Mouse (Mus musculus): ENCODE data around the gene Zfp708. TPM values are rescaled to one million over a fixed set of nuclear protein-coding genes. Genes with fewer than 3 reads are reported as not detected.

Gene Zfp708
- polyA plus RNA-seq, 1 experiment from 2014 or later: 9.0 TPM

- H3K4me2 ChIP-seq: peak overlapping the region; percentile 79
- peaks cover 6% of the 10 kb centered on the region; the same call in 1 of the 2 replicates for H3K4me1 ChIP-seq
- H3K4me3 ChIP-seq: peak overlapping the region; percentile 59; the same call in 1 of the 2 replicates
- H3K9ac ChIP-seq: peak overlapping the region; percentile 66; the same call in 1 of the 2 replicates
- H3K27ac ChIP-seq: no peak overlapping the region
- ATAC-seq: no peak
- H3K27me3 ChIP-seq: no peaks in the 10 kb centered on the region
- 88% methylated on average over 1 of the region's 1 CpGs for WGBS
- peaks cover 20% of the 10 kb centered on the region for H3K36me3 ChIP-seq (ENCODE audit: poor library complexity, severe bottlenecking)
- H3K9me3 ChIP-seq (replicated peaks): peaks cover 13% of the 10 kb centered on the region; the same call in 1 of the 2 replicates
These were observed 15.8 kb downstream of the Zfp708 start for GRCm38 (mm10) chr13:67081946-67082345.

GRCm38 (mm10) chr13:67081142-67081713, 16.5 kb downstream of the Zfp708 start:
- Histone ChIP-seq H3K36me3 (ENCODE audit: poor library complexity, severe bottlenecking) (peaks cover 26% of the 10 kb centered on the region), H3K27me3 (no peaks in the 10 kb centered on the region), H3K27ac (peak overlapping the region; percentile 61), H3K9me3 (replicated peaks) (peaks cover 19% of the 10 kb centered on the region), H3K9ac (peak overlapping the region; percentile 66), H3K4me2 (peak overlapping the region; percentile 79), H3K4me1 (peaks cover 6% of the 10 kb centered on the region; the same call in 1 of the 2 replicates), H3K4me3 (peak overlapping the region; percentile 59)
- peak; percentile 97 for ATAC-seq
- WGBS: under 1% methylated on average over 24 of the region's 24 CpGs

- Histone ChIP-seq H3K27ac (no peak overlapping the region), H3K36me3 (ENCODE audit: poor library complexity, severe bottlenecking) (peaks cover 58% of the 10 kb centered on the region), H3K9ac (no peak overlapping the region), H3K4me2 (no peak overlapping the region), H3K4me3 (no peak overlapping the region), H3K4me1 (peaks cover 6% of the 10 kb centered on the region; the same call in 1 of the 2 replicates), H3K9me3 (replicated peaks) (peaks cover 40% of the 10 kb centered on the region), H3K27me3 (no peaks in the 10 kb centered on the region)
- no peak for ATAC-seq
- 97% methylated on average over 2 of the region's 2 CpGs for WGBS
These were observed 20.5 kb downstream of the Zfp708 start for GRCm38 (mm10) chr13:67077244-67077643.

GRCm38 (mm10) chr13:67072786-67073185, 25.0 kb downstream of the Zfp708 start:
- Histone ChIP-seq H3K4me3 (no peak overlapping the region), H3K27ac (no peak overlapping the region), H3K9me3 (replicated peaks) (peaks cover 58% of the 10 kb centered on the region), H3K9ac (no peak overlapping the region), H3K4me2 (no peak overlapping the region), H3K4me1 (no peaks in the 10 kb centered on the region), H3K36me3 (ENCODE audit: poor library complexity, severe bottlenecking) (peaks cover 77% of the 10 kb centered on the region), H3K27me3 (no peaks in the 10 kb centered on the region)
- no peak for ATAC-seq
- 92% methylated on average over 2 of the region's 2 CpGs for WGBS

- WGBS: 92% methylated on average over 8 of the region's 8 CpGs
These were observed 32.4 kb downstream of the Zfp708 start for GRCm38 (mm10) chr13:67065386-67065785.

GRCm38 (mm10) chr13:67062427-67062826, 35.3 kb downstream of the Zfp708 start:
- no peak overlapping the region for H3K27ac ChIP-seq
- H3K36me3 ChIP-seq (ENCODE audit: poor library complexity, severe bottlenecking): peaks cover 10% of the 10 kb centered on the region
- WGBS: 69% methylated on average over 7 of the region's 7 CpGs
- no peaks in the 10 kb centered on the region for H3K27me3 ChIP-seq
- H3K4me2 ChIP-seq: no peak overlapping the region
- H3K9me3 ChIP-seq (replicated peaks): peaks cover 14% of the 10 kb centered on the region; the same call in 1 of the 2 replicates
- no peak for ATAC-seq
- H3K4me3 ChIP-seq: no peak overlapping the region
- no peak overlapping the region for H3K9ac ChIP-seq
- H3K4me1 ChIP-seq: peaks cover 7% of the 10 kb centered on the region

More at GRCm38 (mm10) chr13:67065386-67065785, 32.4 kb downstream of the Zfp708 start:
- no peak overlapping the region for H3K9ac ChIP-seq
- no peaks in the 10 kb centered on the region for H3K27me3 ChIP-seq
- no peak for ATAC-seq
- H3K27ac ChIP-seq: no peak overlapping the region
- H3K4me1 ChIP-seq: peaks cover 2% of the 10 kb centered on the region
- H3K36me3 ChIP-seq (ENCODE audit: poor library complexity, severe bottlenecking): peaks cover 33% of the 10 kb centered on the region
- H3K4me3 ChIP-seq: no peak overlapping the region
- H3K4me2 ChIP-seq: no peak overlapping the region
- peaks cover 19% of the 10 kb centered on the region for H3K9me3 ChIP-seq (replicated peaks)

- peak; percentile 96 for ATAC-seq
- Histone ChIP-seq H3K27ac (peak within 1 kb of the TSS; percentile 65), H3K27me3 (no peaks in the 10 kb centered on the region), H3K4me1 (peaks cover 7% of the 10 kb centered on the region), H3K4me2 (peak within 1 kb of the TSS; percentile 76), H3K9me3 (replicated peaks) (peaks cover 12% of the 10 kb centered on the region), H3K9ac (peak within 1 kb of the TSS; percentile 84), H3K36me3 (ENCODE audit: poor library complexity, severe bottlenecking) (peaks cover 1% of the 10 kb centered on the region; the same call in 1 of the 2 replicates), H3K4me3 (peak within 1 kb of the TSS; percentile 75)
- WGBS: under 1% methylated on average over 27 of the region's 27 CpGs
These were observed 36.9 kb downstream of the Zfp708 start, which contains the start of gene Zfp712 for GRCm38 (mm10) chr13:67060786-67061358. Gene Zfp712, minus strand, starts transcription at chr13:67061170.

- Histone ChIP-seq H3K9ac (peak overlapping the region; percentile 84), H3K27me3 (no peaks in the 10 kb centered on the region), H3K4me3 (peak overlapping the region; percentile 75), H3K27ac (peak overlapping the region; percentile 65), H3K4me1 (peaks cover 7% of the 10 kb centered on the region), H3K36me3 (ENCODE audit: poor library complexity, severe bottlenecking) (no peaks in the 10 kb centered on the region), H3K4me2 (peak overlapping the region; percentile 76), H3K9me3 (replicated peaks) (peaks cover 12% of the 10 kb centered on the region)
- WGBS: 4% methylated on average over 12 of the region's 12 CpGs
- ATAC-seq: peak; percentile 54
These were observed 37.5 kb downstream of the Zfp708 start for GRCm38 (mm10) chr13:67060161-67060785.

Other genes with a start within 250 kb of the Zfp708 start
- gene Gm10767, start 193.1 kb downstream of the Zfp708 start, polyA plus RNA-seq (2015; fragmentation: Nextera tagmentation; extraction: Ambion mirVana): 1.5 and 2.2 TPM in 2 replicates
- gene Zfp712, start 36.8 kb downstream of the Zfp708 start, polyA plus RNA-seq (2015; fragmentation: Nextera tagmentation; extraction: Ambion mirVana): 5.6 and 6.8 TPM in 2 replicates
- gene Gm28557, start 10.6 kb upstream of the Zfp708 start, polyA plus RNA-seq (2015; fragmentation: Nextera tagmentation; extraction: Ambion mirVana): 2.3 TPM in 2 replicates
- 0.10 TPM in 1 of 2 replicates, not detected in the other for gene Rslcan18, start 18.3 kb upstream of the Zfp708 start, polyA plus RNA-seq (2015; fragmentation: Nextera tagmentation; extraction: Ambion mirVana)
- 2.6 and 3.6 TPM in 2 replicates for gene Zfp759, start 23.7 kb upstream of the Zfp708 start, polyA plus RNA-seq (2015; fragmentation: Nextera tagmentation; extraction: Ambion mirVana)
- 5.0 and 6.4 TPM in 2 replicates for gene Rsl1, start 75.2 kb upstream of the Zfp708 start, polyA plus RNA-seq (2015; fragmentation: Nextera tagmentation; extraction: Ambion mirVana)
- 2.8 and 3.6 TPM in 2 replicates for gene Zfp455, start 96.5 kb upstream of the Zfp708 start, polyA plus RNA-seq (2015; fragmentation: Nextera tagmentation; extraction: Ambion mirVana)
- 3.2 and 3.7 TPM in 2 replicates for gene Zfp458, start 180.5 kb upstream of the Zfp708 start, polyA plus RNA-seq (2015; fragmentation: Nextera tagmentation; extraction: Ambion mirVana)
- gene Zfp457, start 208.5 kb upstream of the Zfp708 start, polyA plus RNA-seq (2015; fragmentation: Nextera tagmentation; extraction: Ambion mirVana): 0.87 and 1.00 TPM in 2 replicates
- 1.5 and 1.6 TPM in 2 replicates for gene Zfp595, start 234.6 kb upstream of the Zfp708 start, polyA plus RNA-seq (2015; fragmentation: Nextera tagmentation; extraction: Ambion mirVana)

Measured in forebrain, embryonic 13.5 days (tissue).